Mouse (Mus musculus): ENCODE data around the gene Gpr82. TPM values are rescaled to one million over a fixed set of nuclear protein-coding genes. Genes with fewer than 3 reads are reported as not detected.

Gene Gpr82
- polyA plus RNA-seq, 1 experiment from 2014 or later, result 0.35 TPM

DNA sequence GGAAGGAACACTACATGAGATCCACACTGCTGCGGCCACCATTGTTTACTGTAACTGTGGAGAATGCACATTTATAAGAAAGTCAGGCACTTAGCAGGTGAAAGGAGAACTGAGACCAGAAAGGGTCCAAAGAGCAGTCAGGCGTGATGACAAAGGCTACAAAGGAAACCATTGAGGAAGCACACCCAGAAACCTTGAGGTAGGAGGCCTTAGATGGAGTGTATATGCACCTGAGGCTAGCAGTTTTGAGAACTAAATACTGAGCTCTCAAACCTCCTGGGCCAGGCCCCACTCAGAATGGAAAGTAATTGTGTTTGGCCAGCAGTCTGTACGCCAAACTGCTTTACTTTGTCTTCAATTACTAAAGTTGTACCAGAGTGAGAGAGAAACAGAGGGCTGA, 9.2 kb downstream of the Gpr82 start:
- no peak overlapping the region for H3K9ac ChIP-seq (ENCODE audit: low read length)
- WGBS, result 69% methylated on average over 3 of the region's 3 CpGs
- no peak overlapping the region for H3K4me2 ChIP-seq (ENCODE audit: low read depth, low read length)
- H3K27me3 ChIP-seq (ENCODE audit: control insufficient read depth, insufficient read depth, low read length), result no peaks in the 10 kb centered on the region
- H3K4me1 ChIP-seq (ENCODE audit: control insufficient read depth, insufficient read depth, low read length), result no peaks in the 10 kb centered on the region
- no peak overlapping the region for H3K27ac ChIP-seq (ENCODE audit: low read length)
- no peak overlapping the region for H3K4me3 ChIP-seq (replicated peaks; ENCODE audit: low read length)
- ATAC-seq (ENCODE audit: insufficient read depth, low FRiP score), result no peak
- H3K9me3 ChIP-seq (replicated peaks; ENCODE audit: control insufficient read depth, low read length), result no peaks in the 10 kb centered on the region
- H3K36me3 ChIP-seq (ENCODE audit: control insufficient read depth, insufficient read depth, low read length), result no peaks in the 10 kb centered on the region

DNA sequence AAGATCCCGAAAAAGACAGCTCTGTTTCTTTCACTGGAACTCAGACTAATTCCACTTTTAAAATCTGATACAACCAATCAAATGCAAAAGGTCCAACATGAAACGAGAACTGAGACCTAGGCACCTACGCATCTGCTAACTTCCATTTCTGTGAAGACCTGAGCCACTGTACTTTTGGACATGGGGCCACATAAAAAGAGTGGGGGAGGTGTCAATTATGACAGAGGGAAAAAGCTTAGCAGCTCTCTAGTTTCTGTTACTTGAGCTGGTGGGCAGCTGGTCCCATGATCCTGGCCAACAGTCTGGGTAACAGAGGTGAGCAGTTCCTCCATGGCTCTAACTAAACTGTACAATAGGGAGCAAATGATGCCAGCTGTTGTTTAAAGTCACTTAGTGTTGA, 11.8 kb downstream of the Gpr82 start:
- no peak overlapping the region for H3K4me3 ChIP-seq (replicated peaks; ENCODE audit: low read length)
- no peaks in the 10 kb centered on the region for H3K4me1 ChIP-seq (ENCODE audit: control insufficient read depth, insufficient read depth, low read length)
- no peaks in the 10 kb centered on the region for H3K36me3 ChIP-seq (ENCODE audit: control insufficient read depth, insufficient read depth, low read length)
- no peak overlapping the region for H3K9ac ChIP-seq (ENCODE audit: low read length)
- H3K27me3 ChIP-seq (ENCODE audit: control insufficient read depth, insufficient read depth, low read length), result no peaks in the 10 kb centered on the region
- no peaks in the 10 kb centered on the region for H3K9me3 ChIP-seq (replicated peaks; ENCODE audit: control insufficient read depth, low read length)
- no peak for ATAC-seq (ENCODE audit: insufficient read depth, low FRiP score)
- H3K4me2 ChIP-seq (ENCODE audit: low read depth, low read length), result no peak overlapping the region
- 84% methylated on average over 3 of the region's 3 CpGs for WGBS
- H3K27ac ChIP-seq (ENCODE audit: low read length), result no peak overlapping the region

DNA sequence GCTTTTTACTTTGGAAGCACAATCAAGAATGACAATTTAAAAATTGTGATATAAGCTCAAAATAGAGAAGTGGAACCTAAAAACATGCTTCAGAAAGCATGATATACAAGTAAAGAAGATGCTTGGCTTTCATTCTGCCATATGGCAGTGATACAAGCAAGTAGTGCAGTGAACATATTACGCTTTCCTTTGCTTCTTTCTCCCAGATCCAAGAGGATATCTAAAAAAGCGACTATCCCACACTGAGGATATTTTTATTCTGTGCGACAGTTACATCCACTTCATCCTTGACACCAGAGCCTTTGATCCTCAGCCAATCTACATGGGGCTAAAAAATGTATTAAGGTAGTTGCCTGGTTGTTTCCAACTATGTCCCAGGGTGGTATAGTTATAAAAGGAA, 20.6 kb downstream of the Gpr82 start:
- ATAC-seq (ENCODE audit: insufficient read depth, low FRiP score), result no peak
- Histone ChIP-seq H3K27me3 (ENCODE audit: control insufficient read depth, insufficient read depth, low read length) (no peaks in the 10 kb centered on the region), H3K27ac (ENCODE audit: low read length) (no peak overlapping the region), H3K4me1 (ENCODE audit: control insufficient read depth, insufficient read depth, low read length) (no peaks in the 10 kb centered on the region), H3K4me3 (replicated peaks; ENCODE audit: low read length) (no peak overlapping the region), H3K4me2 (ENCODE audit: low read depth, low read length) (no peak overlapping the region), H3K9me3 (replicated peaks; ENCODE audit: control insufficient read depth, low read length) (no peaks in the 10 kb centered on the region), H3K36me3 (ENCODE audit: control insufficient read depth, insufficient read depth, low read length) (no peaks in the 10 kb centered on the region), H3K9ac (ENCODE audit: low read length) (no peak overlapping the region)
- 84% methylated on average over 3 of the region's 3 CpGs for WGBS

DNA sequence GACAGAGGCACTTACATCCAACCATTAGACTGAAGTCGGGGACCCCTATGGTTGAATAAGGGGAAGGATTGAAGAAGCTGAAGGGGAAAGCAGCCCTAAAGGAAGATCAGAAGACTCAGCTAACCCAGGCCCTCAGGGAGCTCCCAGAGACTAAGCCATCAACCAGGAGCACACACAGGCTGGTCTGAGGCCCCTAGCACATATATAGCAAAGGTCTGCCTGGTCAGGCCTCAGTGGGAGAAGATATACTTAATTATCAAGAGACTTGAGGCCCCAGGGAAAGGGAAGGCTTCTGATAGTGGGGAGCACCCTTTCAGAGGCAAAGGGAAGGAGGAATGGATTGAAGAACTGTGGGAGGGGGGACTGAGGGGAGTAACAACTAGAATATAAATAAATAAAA, 25.4 kb downstream of the Gpr82 start:
- Histone ChIP-seq H3K9ac (ENCODE audit: low read length) (no peak overlapping the region), H3K9me3 (replicated peaks; ENCODE audit: control insufficient read depth, low read length) (no peaks in the 10 kb centered on the region), H3K27ac (ENCODE audit: low read length) (no peak overlapping the region), H3K27me3 (ENCODE audit: control insufficient read depth, insufficient read depth, low read length) (no peaks in the 10 kb centered on the region), H3K36me3 (ENCODE audit: control insufficient read depth, insufficient read depth, low read length) (no peaks in the 10 kb centered on the region), H3K4me3 (replicated peaks; ENCODE audit: low read length) (no peak overlapping the region), H3K4me2 (ENCODE audit: low read depth, low read length) (no peak overlapping the region), H3K4me1 (ENCODE audit: control insufficient read depth, insufficient read depth, low read length) (no peaks in the 10 kb centered on the region)
- no peak for ATAC-seq (ENCODE audit: insufficient read depth, low FRiP score)
- 81% methylated on average over 1 of the region's 1 CpGs for WGBS

DNA sequence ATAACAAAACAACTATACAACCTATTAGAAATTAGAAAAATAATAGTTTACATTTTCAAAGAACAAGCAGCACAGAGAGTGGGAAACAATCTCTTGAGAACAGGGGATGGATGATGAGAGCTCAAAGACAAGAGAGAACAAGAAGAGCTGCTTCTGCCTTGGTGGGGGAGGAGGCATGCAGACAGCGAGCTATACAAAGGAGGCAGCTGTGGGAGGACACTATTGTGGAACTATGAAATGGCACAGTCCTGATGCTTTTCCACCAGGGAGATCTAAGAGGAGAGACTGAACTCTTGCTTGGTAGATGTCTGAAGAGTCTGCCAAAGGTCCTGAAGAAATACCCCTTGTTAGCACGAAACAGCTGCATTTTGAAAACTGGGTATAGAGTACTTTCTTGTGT, 27.2 kb downstream of the Gpr82 start:
- no peaks in the 10 kb centered on the region for H3K27me3 ChIP-seq (ENCODE audit: control insufficient read depth, insufficient read depth, low read length)
- no peak overlapping the region for H3K4me2 ChIP-seq (ENCODE audit: low read depth, low read length)
- no peak for ATAC-seq (ENCODE audit: insufficient read depth, low FRiP score)
- H3K27ac ChIP-seq (ENCODE audit: low read length), result no peak overlapping the region
- no peak overlapping the region for H3K9ac ChIP-seq (ENCODE audit: low read length)
- H3K4me3 ChIP-seq (replicated peaks; ENCODE audit: low read length), result no peak overlapping the region
- no peaks in the 10 kb centered on the region for H3K36me3 ChIP-seq (ENCODE audit: control insufficient read depth, insufficient read depth, low read length)
- no peaks in the 10 kb centered on the region for H3K9me3 ChIP-seq (replicated peaks; ENCODE audit: control insufficient read depth, low read length)
- WGBS, result 79% methylated on average over 2 of the region's 2 CpGs
- H3K4me1 ChIP-seq (ENCODE audit: control insufficient read depth, insufficient read depth, low read length), result no peaks in the 10 kb centered on the region

DNA sequence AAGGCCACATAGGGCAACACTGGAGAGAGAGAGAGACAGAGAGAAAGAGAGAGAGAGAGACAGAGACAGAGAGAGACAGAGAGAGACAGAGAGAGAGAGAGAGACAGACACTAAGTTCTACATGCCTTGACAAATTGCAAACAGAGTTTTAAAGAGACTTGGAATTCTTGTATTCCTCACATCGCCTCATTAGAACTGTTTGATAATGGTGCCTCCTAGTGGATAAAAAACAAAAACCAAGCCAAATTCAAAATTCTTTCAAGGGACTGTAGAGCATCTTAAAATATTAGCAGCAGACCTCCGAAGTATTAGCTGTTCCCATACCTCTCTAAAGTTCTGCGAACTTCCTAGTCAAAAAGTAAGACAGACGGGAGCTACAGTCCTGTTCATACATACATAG, 30.7 kb downstream of the Gpr82 start:
- Histone ChIP-seq H3K4me3 (replicated peaks; ENCODE audit: low read length) (no peak overlapping the region), H3K27me3 (ENCODE audit: control insufficient read depth, insufficient read depth, low read length) (no peaks in the 10 kb centered on the region), H3K9ac (ENCODE audit: low read length) (no peak overlapping the region), H3K36me3 (ENCODE audit: control insufficient read depth, insufficient read depth, low read length) (no peaks in the 10 kb centered on the region), H3K4me2 (ENCODE audit: low read depth, low read length) (no peak overlapping the region), H3K4me1 (ENCODE audit: control insufficient read depth, insufficient read depth, low read length) (no peaks in the 10 kb centered on the region), H3K27ac (ENCODE audit: low read length) (no peak overlapping the region), H3K9me3 (replicated peaks; ENCODE audit: control insufficient read depth, low read length) (no peaks in the 10 kb centered on the region)
- 83% methylated on average over 4 of the region's 4 CpGs for WGBS
- no peak for ATAC-seq (ENCODE audit: insufficient read depth, low FRiP score)

DNA sequence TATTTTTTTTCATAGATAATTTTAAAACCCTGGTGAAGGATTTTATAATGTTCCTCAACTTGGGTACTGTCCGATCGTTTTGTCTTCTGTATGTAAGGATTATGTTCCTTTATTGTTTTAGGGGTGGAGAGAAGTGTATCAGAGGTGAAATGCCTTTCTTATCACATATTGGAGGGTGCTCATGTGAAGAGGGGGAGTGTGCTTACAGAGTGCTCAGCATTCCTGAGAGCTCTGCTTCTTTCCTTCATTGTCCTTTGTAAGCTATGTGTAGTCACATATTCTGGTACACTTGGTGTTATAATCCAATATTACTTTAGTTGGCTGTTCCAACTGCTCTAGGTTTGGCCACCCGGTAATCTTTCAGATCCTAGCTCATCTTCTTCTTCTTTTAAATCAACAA, 39.5 kb downstream of the Gpr82 start:
- no peak overlapping the region for H3K9ac ChIP-seq (ENCODE audit: low read length)
- WGBS, result 72% methylated on average over 3 of the region's 3 CpGs
- H3K9me3 ChIP-seq (replicated peaks; ENCODE audit: control insufficient read depth, low read length), result no peaks in the 10 kb centered on the region
- no peaks in the 10 kb centered on the region for H3K36me3 ChIP-seq (ENCODE audit: control insufficient read depth, insufficient read depth, low read length)
- no peak overlapping the region for H3K27ac ChIP-seq (ENCODE audit: low read length)
- no peak for ATAC-seq (ENCODE audit: insufficient read depth, low FRiP score)
- H3K4me3 ChIP-seq (replicated peaks; ENCODE audit: low read length), result no peak overlapping the region
- no peaks in the 10 kb centered on the region; the same call in 1 of the 2 replicates for H3K27me3 ChIP-seq (ENCODE audit: control insufficient read depth, insufficient read depth, low read length)
- no peak overlapping the region for H3K4me2 ChIP-seq (ENCODE audit: low read depth, low read length)
- H3K4me1 ChIP-seq (ENCODE audit: control insufficient read depth, insufficient read depth, low read length), result no peaks in the 10 kb centered on the region

DNA sequence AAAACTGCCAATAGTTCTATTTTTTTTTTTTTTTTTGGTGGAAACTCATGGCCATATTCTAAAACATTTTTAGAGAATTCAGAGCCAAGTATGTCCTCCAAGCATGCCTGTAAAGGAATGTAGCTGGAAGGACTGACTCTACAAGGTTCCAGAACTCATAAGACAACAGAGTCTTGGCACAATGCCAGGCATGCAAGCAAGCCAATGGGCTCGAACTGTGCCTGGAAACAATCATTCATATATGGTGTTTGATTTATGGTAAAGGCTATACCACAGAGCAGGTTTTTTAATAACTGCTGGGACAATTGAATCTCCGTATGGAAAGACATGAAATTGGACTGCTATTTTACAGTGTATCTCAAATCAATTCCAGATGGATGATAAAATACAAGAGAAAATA, 43.9 kb downstream of the Gpr82 start:
- Histone ChIP-seq H3K27ac (ENCODE audit: low read length) (no peak overlapping the region), H3K4me2 (ENCODE audit: low read depth, low read length) (no peak overlapping the region), H3K9me3 (replicated peaks; ENCODE audit: control insufficient read depth, low read length) (no peaks in the 10 kb centered on the region), H3K9ac (ENCODE audit: low read length) (no peak overlapping the region), H3K4me3 (replicated peaks; ENCODE audit: low read length) (no peak overlapping the region), H3K4me1 (ENCODE audit: control insufficient read depth, insufficient read depth, low read length) (no peaks in the 10 kb centered on the region), H3K27me3 (ENCODE audit: control insufficient read depth, insufficient read depth, low read length) (no peaks in the 10 kb centered on the region; the same call in 1 of the 2 replicates), H3K36me3 (ENCODE audit: control insufficient read depth, insufficient read depth, low read length) (no peaks in the 10 kb centered on the region)
- WGBS, result 30% methylated on average over 2 of the region's 2 CpGs
- ATAC-seq (ENCODE audit: insufficient read depth, low FRiP score), result no peak; the same call in 1 of the 2 replicates

DNA sequence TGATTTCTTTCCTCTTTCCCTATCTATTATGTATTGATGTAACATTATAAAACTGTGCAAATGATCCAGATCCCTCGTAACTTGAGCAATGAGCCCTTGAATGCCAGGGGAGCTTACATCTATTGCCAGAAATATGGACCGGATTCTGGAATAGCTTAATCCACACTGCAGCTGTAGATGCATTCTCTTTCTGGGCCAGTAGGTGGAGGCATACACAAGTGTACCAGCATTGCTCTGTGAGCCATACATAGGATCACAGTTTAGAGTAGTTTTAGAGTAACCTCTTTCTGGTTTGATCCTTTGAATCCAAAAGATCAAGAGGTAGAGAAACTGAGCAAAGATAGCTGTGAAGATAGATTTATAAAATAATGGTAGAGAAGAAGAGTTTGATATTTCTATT, 49.0 kb downstream of the Gpr82 start:
- no peaks in the 10 kb centered on the region for H3K9me3 ChIP-seq (replicated peaks; ENCODE audit: control insufficient read depth, low read length)
- no peak for ATAC-seq (ENCODE audit: insufficient read depth, low FRiP score)
- 43% methylated on average over 2 of the region's 2 CpGs for WGBS
- H3K4me1 ChIP-seq (ENCODE audit: control insufficient read depth, insufficient read depth, low read length), result no peaks in the 10 kb centered on the region
- H3K27me3 ChIP-seq (ENCODE audit: control insufficient read depth, insufficient read depth, low read length), result no peaks in the 10 kb centered on the region
- no peak overlapping the region for H3K4me3 ChIP-seq (replicated peaks; ENCODE audit: low read length)
- H3K4me2 ChIP-seq (ENCODE audit: low read depth, low read length), result no peak overlapping the region
- no peaks in the 10 kb centered on the region; the same call in 1 of the 2 replicates for H3K36me3 ChIP-seq (ENCODE audit: control insufficient read depth, insufficient read depth, low read length)
- H3K9ac ChIP-seq (ENCODE audit: low read length), result no peak overlapping the region
- H3K27ac ChIP-seq (ENCODE audit: low read length), result no peak overlapping the region
